Mouse (Mus musculus): Measurements from ENCODE around the gene Slco1b2. TPM values are rescaled to one million over a fixed set of nuclear protein-coding genes. Genes with fewer than 3 reads are reported as not detected.
"Not testable (repeated sequence)": the region's sequence is repeated elsewhere in the genome, so short reads cannot be mapped to it uniquely, and the experiment has no call there.

The Slco1b2 gene
- total RNA-seq (2021) = under 1 TPM in 1 of 2 experiments, not detected in 1; 0.19 TPM
- long read RNA-seq, experiment 1 = 0 reads
- long read RNA-seq, experiment 2 = 0 reads

DNA sequence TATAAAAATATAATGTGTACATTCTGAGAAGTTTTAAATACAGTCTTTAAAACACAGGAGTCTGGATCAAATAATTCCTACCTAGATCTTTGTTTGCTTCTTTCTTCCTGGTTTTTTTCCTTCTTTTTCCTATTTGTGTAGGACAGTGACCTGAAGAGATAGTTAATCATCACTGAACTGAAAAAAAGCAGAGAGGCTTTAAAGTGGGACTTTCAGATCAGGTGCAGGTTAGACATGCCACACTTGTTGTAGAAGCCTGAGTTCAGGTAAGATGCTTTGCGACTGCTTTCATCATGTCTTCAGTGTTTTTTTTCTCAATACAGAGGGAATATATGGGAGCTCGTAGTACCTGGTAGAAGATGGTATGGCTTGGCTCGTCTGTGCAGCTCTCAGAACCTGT is at the start of gene Slco1b2:
Slco1b2 (plus strand) TSS at position 228 of the 400 bp plus-strand sequence.
- no peak for DNase-seq
- intact Hi-C loops (cut with DNase I) = no loop called here

DNA sequence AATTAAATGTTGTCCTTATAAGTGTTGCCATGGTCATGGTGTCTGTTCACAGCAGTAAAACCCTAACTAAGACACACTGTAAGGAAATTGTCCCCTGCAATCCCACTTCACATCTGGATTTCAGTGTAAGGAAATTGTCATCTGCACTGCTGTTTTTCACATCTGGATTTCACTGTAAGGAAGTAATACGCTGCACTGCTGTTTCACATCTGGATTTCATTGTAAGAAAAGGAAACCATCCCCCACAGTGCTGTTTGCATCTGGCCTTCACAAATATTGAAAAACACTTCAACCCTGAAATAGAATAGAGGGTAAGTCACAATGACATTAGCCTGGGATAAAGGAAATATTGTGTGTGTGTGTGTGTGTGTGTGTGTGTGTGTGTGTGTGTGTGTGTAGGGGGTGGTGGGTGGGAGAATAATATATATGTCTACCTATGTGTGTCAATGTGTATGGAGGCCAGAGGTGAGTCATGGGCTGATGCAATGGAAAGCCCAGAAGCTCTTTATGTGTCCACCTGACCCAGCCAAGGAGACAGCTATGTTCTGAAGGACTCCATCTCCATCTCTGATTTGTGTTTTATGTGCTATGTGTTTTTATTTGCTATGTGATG is 44.4 kb upstream of the Slco1b2 start:
- intact Hi-C loops (cut with DNase I) = no loop called here
- no peak for DNase-seq

DNA sequence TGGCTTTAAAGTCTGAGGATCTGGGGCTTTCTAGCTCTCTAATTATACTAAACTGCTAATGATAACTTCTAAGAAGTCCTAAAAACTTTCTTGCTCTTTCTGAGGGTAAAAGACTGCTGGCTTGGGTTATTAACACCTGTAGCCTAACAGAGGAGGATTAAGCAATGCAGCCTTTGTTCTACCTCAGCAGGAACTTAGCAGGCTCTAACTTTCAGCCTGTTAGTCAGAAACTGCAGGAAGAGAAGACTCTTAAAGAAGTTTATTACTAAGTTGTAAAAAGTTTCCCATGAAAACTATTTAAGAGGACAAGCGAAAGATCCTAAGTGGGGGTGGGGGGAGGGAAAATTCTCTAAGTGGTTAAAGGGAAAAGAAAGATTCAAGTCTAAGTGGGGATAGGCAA is 39.3 kb upstream of the Slco1b2 start:
- intact Hi-C loops (cut with DNase I) = no loop called here
- no peak for DNase-seq

DNA sequence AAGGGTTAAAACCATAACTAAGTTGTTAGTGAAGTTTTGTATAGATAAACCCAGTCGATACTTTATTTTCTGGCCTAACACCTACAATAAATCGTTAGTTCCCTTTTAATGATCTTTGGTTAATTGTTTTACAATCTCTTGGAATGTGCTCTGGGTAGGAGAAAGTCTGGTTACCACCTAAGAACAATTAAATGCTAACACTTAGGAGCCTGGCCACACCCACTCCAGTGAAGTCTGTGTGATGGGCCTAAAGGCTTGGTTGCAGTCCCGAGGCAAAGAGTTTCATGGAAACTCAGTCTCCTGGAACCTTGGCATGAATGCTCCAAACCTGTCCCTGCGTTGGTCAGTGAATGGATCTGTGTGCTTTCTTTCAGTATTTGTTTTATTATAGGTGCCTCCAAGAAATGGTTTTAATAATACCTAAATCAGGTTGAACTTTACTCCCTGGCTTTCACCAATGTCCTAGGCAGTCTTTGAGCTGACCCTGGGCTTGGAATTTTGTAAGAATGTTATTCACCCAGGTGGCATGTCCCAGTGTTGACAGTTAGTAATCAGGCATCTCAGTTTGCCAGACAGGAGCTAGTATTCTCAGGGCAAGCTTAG is 38.6 kb upstream of the Slco1b2 start:
- DNase-seq; intact Hi-C loops (cut with DNase I): not testable (repeated sequence)

DNA sequence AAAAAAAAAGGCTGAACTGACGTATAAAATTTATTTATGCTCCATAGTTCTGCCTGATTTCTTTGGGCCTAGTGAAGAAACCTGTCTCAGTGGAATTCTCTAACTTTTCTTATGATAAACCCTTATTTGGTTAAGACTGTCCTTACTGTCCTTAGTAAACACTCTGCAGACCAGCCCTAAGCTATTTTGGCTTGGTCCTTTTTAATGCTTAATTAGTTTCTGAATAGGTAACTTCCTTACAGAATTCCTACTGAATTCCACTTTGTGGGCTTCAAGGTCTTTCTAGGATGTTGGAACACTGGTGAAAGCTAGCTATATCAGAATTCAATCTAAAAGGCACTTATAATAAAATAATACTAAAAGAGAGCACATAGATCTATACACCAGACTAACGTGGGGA is 33.2 kb upstream of the Slco1b2 start:
- intact Hi-C loops (cut with DNase I) = no loop called here
- no peak for DNase-seq

DNA sequence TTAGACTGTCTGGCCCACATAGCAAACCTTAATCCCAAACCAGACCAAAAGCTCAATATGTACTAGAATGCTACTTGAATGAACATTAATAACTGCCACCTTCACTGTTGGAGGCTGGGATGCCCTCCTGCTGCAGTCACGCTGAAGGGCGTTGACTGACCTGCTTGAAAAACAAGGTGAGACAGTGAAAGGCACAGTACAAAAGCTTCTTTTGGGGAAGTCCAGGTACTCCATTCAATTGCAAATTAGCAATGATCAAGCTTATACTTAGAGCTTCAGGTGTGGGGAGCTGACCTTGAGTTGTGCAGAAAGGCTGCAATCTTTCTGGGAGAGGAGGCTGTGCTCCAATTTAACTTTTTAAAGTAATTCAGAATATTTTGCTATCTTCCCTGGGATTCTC is 32.3 kb upstream of the Slco1b2 start:
- intact Hi-C loops (cut with DNase I) = no loop called here

DNA sequence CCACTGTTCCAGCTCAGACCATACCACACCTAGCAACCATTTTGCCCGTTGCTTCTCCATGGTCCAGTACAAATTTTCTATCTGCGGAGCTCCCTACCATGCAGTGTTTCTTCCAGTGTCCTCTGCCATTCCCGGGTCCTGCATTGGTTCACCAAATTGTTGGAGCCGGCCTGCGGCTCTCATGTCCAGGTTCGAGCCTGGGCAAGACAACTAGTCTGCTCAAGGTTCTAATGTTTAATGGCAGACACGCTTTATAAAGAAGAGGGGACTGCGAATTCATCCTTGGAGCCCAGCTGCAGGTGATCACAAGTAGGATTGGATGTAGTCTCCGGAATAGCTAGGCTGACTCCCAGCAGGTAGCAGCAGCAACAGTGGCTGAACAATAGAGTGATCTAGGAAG is 28.4 kb upstream of the Slco1b2 start:
- no peak for DNase-seq
- intact Hi-C loops (cut with DNase I) = no loop called here

More for the DNA sequence above, 32.3 kb upstream of the Slco1b2 start:
- DNase-seq = no peak

DNA sequence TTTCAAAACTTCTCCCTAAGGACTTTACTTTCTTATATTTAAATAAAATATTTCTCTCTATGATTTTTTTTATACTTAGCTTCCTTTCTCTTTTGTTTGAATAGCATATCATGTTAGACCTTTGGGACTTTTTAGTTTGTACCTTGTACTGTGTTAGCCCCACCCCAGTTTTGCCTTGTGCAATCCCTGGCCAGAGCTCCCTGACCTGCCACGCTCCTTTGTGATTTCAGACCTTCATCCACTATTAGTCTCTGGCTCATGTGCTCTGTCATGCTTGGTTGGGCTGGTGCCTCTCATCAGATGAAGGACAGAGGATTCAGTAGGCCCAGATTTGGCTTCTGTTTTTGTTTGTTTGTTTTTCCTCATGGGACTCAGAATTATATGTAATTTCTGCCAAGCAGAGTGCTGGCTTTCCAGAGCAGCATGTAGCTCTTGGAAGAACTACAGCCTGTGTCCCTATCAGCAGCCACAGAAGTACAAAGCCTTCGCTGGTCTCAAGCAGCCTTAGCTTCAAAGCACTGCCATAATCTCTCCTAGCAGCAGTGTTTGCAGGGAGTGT is 18.5 kb upstream of the Slco1b2 start:
- intact Hi-C loops (cut with DNase I) = no loop called here
- DNase-seq = no peak

DNA sequence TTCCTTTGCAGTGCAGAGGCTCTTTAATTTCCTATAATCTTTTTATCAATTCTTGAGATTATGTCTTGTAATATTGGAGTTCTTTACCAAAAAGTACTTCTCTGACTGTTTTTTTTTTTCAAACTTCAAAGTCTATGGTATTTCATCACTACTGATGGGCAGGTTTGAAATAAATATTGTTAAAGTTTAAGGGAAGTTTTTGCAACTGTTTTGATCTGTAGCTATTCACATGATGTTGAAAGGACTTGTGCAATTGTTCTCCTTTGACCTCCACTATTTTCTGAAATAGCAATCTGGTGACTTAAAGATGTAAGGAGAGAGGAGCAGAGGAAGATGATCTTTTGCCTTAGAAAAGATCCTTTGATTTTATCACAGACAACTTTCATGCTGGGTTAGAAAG is 15.3 kb upstream of the Slco1b2 start:
- DNase-seq = no peak
- intact Hi-C loops (cut with DNase I) = no loop called here

DNA sequence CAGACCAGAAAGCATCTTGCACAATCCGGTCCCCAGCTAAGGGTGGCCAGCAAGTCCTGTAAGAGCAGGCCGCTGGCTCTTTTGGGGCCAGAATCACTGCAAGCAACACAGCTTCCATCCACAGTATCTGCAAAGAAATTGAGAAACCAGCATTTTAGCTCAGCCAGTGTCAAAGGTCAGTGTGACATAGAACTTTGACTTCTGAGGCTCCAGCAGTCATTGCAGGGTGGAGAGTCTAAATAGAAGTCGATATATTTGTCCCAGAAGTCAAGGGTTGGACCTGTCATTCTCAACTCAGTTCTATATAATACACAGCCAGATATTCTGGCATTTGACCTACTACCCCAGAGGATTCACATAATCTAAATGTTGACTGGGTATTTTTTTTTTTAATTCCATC is 14.0 kb upstream of the Slco1b2 start:
- intact Hi-C loops (cut with DNase I) = no loop called here
- DNase-seq = no peak

DNA sequence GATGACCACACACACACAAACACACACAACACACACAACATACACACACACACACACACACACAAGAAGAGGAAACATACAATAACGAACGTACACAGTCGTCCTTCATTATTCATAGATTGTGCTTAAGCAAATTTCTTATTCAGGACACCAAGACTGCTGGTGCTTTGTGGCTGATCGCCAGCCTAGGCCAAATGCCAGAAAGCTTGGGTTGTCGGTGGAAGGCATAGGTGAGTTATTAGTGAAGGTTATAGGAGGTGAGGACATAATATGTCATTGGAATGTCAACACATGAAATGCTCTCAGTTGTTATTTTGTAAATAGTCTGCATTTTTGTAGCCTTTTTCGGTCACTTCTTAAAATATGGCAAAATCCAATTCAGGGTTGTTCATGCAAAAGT is 3.6 kb downstream of the Slco1b2 start:
- intact Hi-C loops (cut with DNase I) = no loop called here
- DNase-seq = peak; percentile 12 to 33

DNA sequence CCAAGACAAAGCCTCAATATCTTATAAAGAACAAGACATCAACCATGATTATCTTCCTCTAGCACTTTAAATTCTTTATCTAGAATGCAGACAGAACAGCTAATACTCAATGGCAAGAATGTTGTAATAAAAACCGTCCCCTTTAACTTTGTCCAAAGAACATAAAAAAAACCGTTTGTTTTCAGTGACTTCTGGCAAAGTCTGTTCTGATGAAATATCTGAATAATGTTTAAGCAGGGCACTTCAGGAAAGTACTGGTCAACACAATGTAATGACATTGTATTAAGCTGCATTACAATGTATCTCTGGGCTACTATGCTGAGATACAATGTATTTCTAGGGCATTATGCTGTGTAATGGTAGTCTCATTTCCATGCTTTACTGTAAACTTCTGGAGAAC is 5.9 kb downstream of the Slco1b2 start:
- intact Hi-C loops (cut with DNase I) = no loop called here
- no peak for DNase-seq

DNA sequence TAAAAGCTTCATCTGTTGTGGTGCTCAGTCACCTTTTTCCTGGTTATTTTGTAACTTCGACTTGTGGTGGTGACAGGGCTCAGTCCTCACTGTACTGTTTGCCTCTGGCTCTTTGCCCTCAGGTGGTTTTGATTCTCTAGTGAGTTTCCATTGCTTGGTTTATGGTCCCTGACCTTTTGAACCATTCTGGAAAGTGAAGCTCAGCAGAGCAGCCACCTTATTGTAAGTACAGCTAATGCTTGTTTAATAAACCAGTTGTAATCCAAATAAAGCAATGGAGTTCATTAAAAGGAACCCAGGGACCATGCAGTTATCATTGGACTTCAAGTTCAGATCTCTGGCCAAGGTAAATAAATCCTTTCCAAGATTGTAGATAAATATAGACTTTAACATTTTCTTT is 11.3 kb downstream of the Slco1b2 start:
- intact Hi-C loops (cut with DNase I) = no loop called here
- DNase-seq = peak in 1 of 2 experiments; percentile 3

DNA sequence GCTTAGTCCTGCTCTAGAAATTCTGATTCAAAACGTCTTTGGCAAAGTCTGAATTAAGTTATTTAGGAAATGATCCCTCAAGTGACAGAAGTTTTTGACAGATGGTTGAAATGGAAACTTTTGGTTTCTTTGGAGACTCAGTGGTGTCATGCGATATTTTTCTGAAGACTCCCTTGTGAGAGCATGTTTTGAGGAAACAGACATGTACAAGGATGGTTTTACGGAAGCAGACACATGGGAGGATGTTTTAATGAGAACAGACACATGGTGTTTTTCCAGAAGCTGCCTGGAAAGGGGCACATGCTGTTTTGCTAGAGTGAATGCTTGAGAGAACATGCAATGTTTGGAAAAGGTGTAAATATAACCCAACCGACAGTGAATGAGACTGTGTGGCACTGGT is 57.7 kb downstream of the Slco1b2 start:
- DNase-seq = no peak
- intact Hi-C loops (cut with DNase I) = no loop called here

DNA sequence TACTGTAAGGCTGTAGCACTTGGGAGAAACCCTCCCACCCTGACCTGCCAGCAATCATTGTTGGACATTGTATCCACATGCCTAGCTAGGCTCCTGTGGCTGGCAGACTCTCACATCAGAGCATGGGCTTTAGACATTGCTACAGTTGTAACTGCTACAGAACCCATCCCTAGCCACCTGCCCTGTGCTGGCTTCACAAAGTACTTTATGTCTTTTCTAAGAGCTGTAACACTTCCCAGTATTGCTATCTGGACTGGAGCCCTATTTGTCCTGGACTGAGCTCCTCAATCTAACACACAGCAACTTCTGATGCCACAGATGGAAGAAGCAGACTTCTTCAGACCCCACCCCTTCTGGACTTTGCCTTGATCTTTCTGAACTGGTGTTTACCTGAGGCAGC is 61.9 kb downstream of the Slco1b2 start:
- intact Hi-C loops (cut with DNase I) = no loop called here
- no peak for DNase-seq

Other genes with a start within 250 kb of the Slco1b2 start
- gene Slco1c1, start 105.2 kb upstream of the Slco1b2 start, total RNA-seq (2021) = under 1 TPM; 0.67 to 0.73 TPM
- not detected for gene Gm5724, start 144.3 kb downstream of the Slco1b2 start, total RNA-seq (2021)
- under 1 TPM; 0.54 to 0.79 TPM for gene Slco1a4, start 226.7 kb downstream of the Slco1b2 start, total RNA-seq (2021)

Data from heart, postnatal 14 days (tissue).